Mouse (Mus musculus) neural tube, embryonic 15.5 days (tissue): ENCODE data around the gene Olfr435. TPM values are rescaled to one million over a fixed set of nuclear protein-coding genes. Genes with fewer than 3 reads are reported as not detected.
"Not testable (repeated sequence)": the region's sequence is repeated elsewhere in the genome, so short reads cannot be mapped to it uniquely, and the experiment has no call there.

ENCODE experiments used
- ATAC-seq: fragments of 200-750 bp; cut with Nextera tagmentation; 2 replicates; pipeline ENCODE4 v1.8.0; 2017; ENCODE audit warnings: mild to moderate bottlenecking, moderate TSS enrichment, moderate library complexity; ENCODE audit not compliant: low FRiP score
- H3K27ac ChIP-seq: fragments of 300-500 bp; sonication (generic); replicated peaks from 2 replicates; pipeline ENCODE4 v1.5.1; 2015; ENCODE audit warnings: mild to moderate bottlenecking, inconsistent platforms
- H3K27me3 ChIP-seq: fragments of 300-500 bp; sonication (generic); replicated peaks from 2 replicates; pipeline ENCODE4 v1.6.1; 2015; ENCODE audit warnings: inconsistent platforms
- H3K36me3 ChIP-seq: fragments of 300-500 bp; sonication (generic); 2 replicates; pipeline ENCODE4 v1.6.1; 2015; ENCODE audit warnings: inconsistent platforms
- H3K4me1 ChIP-seq: fragments of 300-500 bp; sonication (generic); 2 replicates; pipeline ENCODE4 v1.6.1; 2015; ENCODE audit warnings: inconsistent platforms
- H3K4me2 ChIP-seq: fragments of 300-500 bp; sonication (generic); 2 replicates; pipeline ENCODE4 v1.6.1; 2015; ENCODE audit warnings: inconsistent platforms, mild to moderate bottlenecking, moderate library complexity
- H3K4me3 ChIP-seq: fragments of 300-500 bp; sonication (generic); replicated peaks from 2 replicates; pipeline ENCODE4 v1.5.1; 2015; ENCODE audit warnings: mild to moderate bottlenecking, inconsistent platforms
- H3K9ac ChIP-seq: fragments of 300-500 bp; sonication (generic); replicated peaks from 2 replicates; pipeline ENCODE4 v1.6.1; 2015; ENCODE audit warnings: mild to moderate bottlenecking, inconsistent platforms
- H3K9me3 ChIP-seq: fragments of 300-500 bp; sonication (generic); replicated peaks from 2 replicates; pipeline ENCODE4 v1.6.1; 2016; ENCODE audit warnings: inconsistent platforms
- WGBS: fragments of 180-500 bp; shearing (Covaris S2); methylation state at CpG from one replicate; pipeline ENCODE4 v1.1.7; 2015; ENCODE audit warnings: mixed read lengths; 5-methylcytosine and 5-hydroxymethylcytosine counted together
- polyA plus RNA-seq: library from polyadenylated mRNA; unstranded; fragments of >200 nt; fragmentation: Nextera tagmentation; extraction: Ambion mirVana; gene quantifications from 2 replicates; pipeline ENCODE4 v1.2.1, GENCODE M21; 2015

Gene Olfr435
- polyA plus RNA-seq = not detected in 2 replicates

- Histone ChIP-seq H3K4me1 (no peaks in the 10 kb centered on the region), H3K4me3 (no peak within 1 kb of the TSS)
- no peak for ATAC-seq
Measured at GRCm38 (mm10) chr6:43196781-43197180, at the start of gene Olfr435. Gene Olfr435 (plus strand): TSS chr6:43197146.

GRCm38 (mm10) chr6:43159502-43159901, 37.4 kb upstream of the Olfr435 start:
- Histone ChIP-seq H3K36me3 (no peaks in the 10 kb centered on the region), H3K9me3 (no peaks in the 10 kb centered on the region), H3K4me2 (no peak overlapping the region), H3K27ac (no peak overlapping the region), H3K9ac (no peak overlapping the region), H3K4me3 (no peak overlapping the region), H3K27me3 (no peaks in the 10 kb centered on the region), H3K4me1 (no peaks in the 10 kb centered on the region)
- WGBS = 48% methylated on average over 1 of the region's 1 CpGs
- no peak for ATAC-seq

More at GRCm38 (mm10) chr6:43196781-43197180, at the start of gene Olfr435:
- no peaks in the 10 kb centered on the region for H3K27me3 ChIP-seq
- no peak within 1 kb of the TSS for H3K27ac ChIP-seq
- H3K4me2 ChIP-seq = no peak within 1 kb of the TSS
- H3K9ac ChIP-seq = no peak within 1 kb of the TSS
- H3K36me3 ChIP-seq = no peaks in the 10 kb centered on the region
- H3K9me3 ChIP-seq = no peaks in the 10 kb centered on the region

GRCm38 (mm10) chr6:43162982-43163381, 34.0 kb upstream of the Olfr435 start, which contains the start of gene Olfr437:
Gene Olfr437 (plus strand): TSS chr6:43163282.
- no peaks in the 10 kb centered on the region for H3K9me3 ChIP-seq
- no peak within 1 kb of the TSS for H3K4me2 ChIP-seq
- no peak for ATAC-seq
- no peaks in the 10 kb centered on the region for H3K36me3 ChIP-seq
- no peak within 1 kb of the TSS for H3K9ac ChIP-seq
- H3K4me3 ChIP-seq = no peak within 1 kb of the TSS
- WGBS = 70% methylated on average over 3 of the region's 3 CpGs
- H3K27me3 ChIP-seq = no peaks in the 10 kb centered on the region
- no peak within 1 kb of the TSS for H3K27ac ChIP-seq
- no peaks in the 10 kb centered on the region for H3K4me1 ChIP-seq

GRCm38 (mm10) chr6:43167246-43167645, 29.7 kb upstream of the Olfr435 start:
- Histone ChIP-seq H3K36me3 (no peaks in the 10 kb centered on the region), H3K4me3 (no peak overlapping the region), H3K4me2 (no peak overlapping the region), H3K27me3 (no peaks in the 10 kb centered on the region), H3K9me3 (no peaks in the 10 kb centered on the region), H3K4me1 (no peaks in the 10 kb centered on the region), H3K27ac (no peak overlapping the region), H3K9ac (no peak overlapping the region)
- no peak for ATAC-seq
- 98% methylated on average over 4 of the region's 4 CpGs for WGBS

GRCm38 (mm10) chr6:43171840-43172239, 25.1 kb upstream of the Olfr435 start, which contains the start of gene Olfr13:
Gene Olfr13 (plus strand): TSS chr6:43172140.
- Histone ChIP-seq H3K9ac (no peak within 1 kb of the TSS), H3K36me3 (no peaks in the 10 kb centered on the region), H3K27me3 (no peaks in the 10 kb centered on the region), H3K4me1 (no peaks in the 10 kb centered on the region), H3K9me3 (no peaks in the 10 kb centered on the region), H3K4me2 (no peak within 1 kb of the TSS), H3K4me3 (no peak within 1 kb of the TSS), H3K27ac (no peak within 1 kb of the TSS)
- WGBS = 74% methylated on average over 4 of the region's 4 CpGs
- ATAC-seq = no peak

GRCm38 (mm10) chr6:43178129-43178528, 18.8 kb upstream of the Olfr435 start:
- peaks cover 8% of the 10 kb centered on the region for H3K4me1 ChIP-seq
- 90% methylated on average over 1 of the region's 1 CpGs for WGBS
- H3K27me3 ChIP-seq = no peaks in the 10 kb centered on the region
- H3K4me3 ChIP-seq = no peak overlapping the region
- no peaks in the 10 kb centered on the region for H3K36me3 ChIP-seq
- no peak overlapping the region for H3K4me2 ChIP-seq
- H3K27ac ChIP-seq = peak overlapping the region; percentile 4; the same call in 1 of the 2 replicates
- H3K9ac ChIP-seq = no peak overlapping the region
- no peak for ATAC-seq
- no peaks in the 10 kb centered on the region for H3K9me3 ChIP-seq

GRCm38 (mm10) chr6:43178584-43179501, 18.1 kb upstream of the Olfr435 start:
- Histone ChIP-seq H3K27ac (0 out of 2 replicates have a peak overlapping the region, but pooled peaks have one; percentile 4), H3K4me2 (no peak overlapping the region), H3K27me3 (no peaks in the 10 kb centered on the region), H3K9me3 (no peaks in the 10 kb centered on the region), H3K36me3 (no peaks in the 10 kb centered on the region), H3K4me1 (peaks cover 8% of the 10 kb centered on the region), H3K4me3 (no peak overlapping the region), H3K9ac (no peak overlapping the region)
- ATAC-seq = peak; percentile 77
- WGBS = 57% methylated on average over 6 of the region's 6 CpGs

- 79% methylated on average over 3 of the region's 3 CpGs for WGBS
- Histone ChIP-seq H3K27me3 (no peaks in the 10 kb centered on the region), H3K4me2 (no peak overlapping the region), H3K36me3 (no peaks in the 10 kb centered on the region), H3K27ac (no peak overlapping the region), H3K4me3 (no peak overlapping the region), H3K9ac (no peak overlapping the region), H3K4me1 (no peaks in the 10 kb centered on the region), H3K9me3 (no peaks in the 10 kb centered on the region)
- ATAC-seq = no peak
Measured at GRCm38 (mm10) chr6:43190986-43191385, 6.0 kb upstream of the Olfr435 start.

- no peaks in the 10 kb centered on the region for H3K27me3 ChIP-seq
- H3K4me2 ChIP-seq = no peak overlapping the region
- H3K27ac ChIP-seq = no peak overlapping the region
- 82% methylated on average over 3 of the region's 3 CpGs for WGBS
- no peak overlapping the region for H3K9ac ChIP-seq
- ATAC-seq = no peak
- no peaks in the 10 kb centered on the region for H3K9me3 ChIP-seq
- no peak overlapping the region for H3K4me3 ChIP-seq
- H3K4me1 ChIP-seq = no peaks in the 10 kb centered on the region
- H3K36me3 ChIP-seq = no peaks in the 10 kb centered on the region
Measured at GRCm38 (mm10) chr6:43198094-43198493, 1.1 kb downstream of the Olfr435 start.

GRCm38 (mm10) chr6:43202786-43203185, 5.8 kb downstream of the Olfr435 start:
- no peak for ATAC-seq

GRCm38 (mm10) chr6:43205355-43205754, 8.4 kb downstream of the Olfr435 start:
- H3K9me3 ChIP-seq = no peaks in the 10 kb centered on the region
- 21% methylated on average over 2 of the region's 2 CpGs for WGBS
- no peaks in the 10 kb centered on the region for H3K36me3 ChIP-seq
- H3K27me3 ChIP-seq = no peaks in the 10 kb centered on the region
- no peak for ATAC-seq
- no peak overlapping the region for H3K4me2 ChIP-seq
- H3K27ac ChIP-seq = no peak overlapping the region
- no peak overlapping the region for H3K4me3 ChIP-seq
- no peaks in the 10 kb centered on the region for H3K4me1 ChIP-seq
- no peak overlapping the region for H3K9ac ChIP-seq

More at GRCm38 (mm10) chr6:43202786-43203185, 5.8 kb downstream of the Olfr435 start:
- H3K9ac ChIP-seq = no peak overlapping the region
- no peaks in the 10 kb centered on the region for H3K27me3 ChIP-seq
- H3K4me1 ChIP-seq = no peaks in the 10 kb centered on the region
- no peak overlapping the region for H3K4me3 ChIP-seq
- no peaks in the 10 kb centered on the region for H3K9me3 ChIP-seq
- no peak overlapping the region for H3K4me2 ChIP-seq
- no peak overlapping the region for H3K27ac ChIP-seq
- H3K36me3 ChIP-seq = no peaks in the 10 kb centered on the region

GRCm38 (mm10) chr6:43212873-43213272, 15.9 kb downstream of the Olfr435 start, which contains the start of gene Olfr434:
Gene Olfr434 (plus strand): TSS chr6:43213021.
- not testable (repeated sequence) for ATAC-seq, H3K36me3 ChIP-seq, H3K27me3 ChIP-seq, H3K27ac ChIP-seq, H3K4me2 ChIP-seq, H3K4me1 ChIP-seq, H3K4me3 ChIP-seq, H3K9me3 ChIP-seq, H3K9ac ChIP-seq
